Mouse (Mus musculus): ENCODE measurements around the gene Col8a2. TPM values are rescaled to one million over a fixed set of nuclear protein-coding genes. Genes with fewer than 3 reads are reported as not detected.

Col8a2 gene
- under 1 TPM; 0.52 to 0.95 TPM for total RNA-seq (2021)
- long read RNA-seq, experiment 1, full-length matches to known transcripts = 1 of 1 reads
- long read RNA-seq, experiment 1, partial matches to known transcripts = 0 of 1 reads
- long read RNA-seq, experiment 1, other reads (novel, unspliced or antisense) = 0 of 1 reads
- long read RNA-seq, experiment 2 = 0 reads

- DNase-seq = no peak
Measured at GRCm38 (mm10) chr4:126286492-126286891, at the start of gene Col8a2. TSS of gene Col8a2 (plus strand) at chr4:126286793.

GRCm38 (mm10) chr4:126237721-126238242 lies 48.8 kb upstream of the Col8a2 start:
- DNase-seq = peak; percentile 69 to 85

GRCm38 (mm10) chr4:126239862-126240475 lies 46.6 kb upstream of the Col8a2 start:
- peak in 1 of 2 experiments; percentile 15 for DNase-seq

- peak in 1 of 2 experiments; percentile 48 for DNase-seq
Measured at GRCm38 (mm10) chr4:126241956-126242355, 44.6 kb upstream of the Col8a2 start.

- peak; percentile 53 to 75 for DNase-seq
Measured at GRCm38 (mm10) chr4:126242510-126242909, 44.1 kb upstream of the Col8a2 start.

- no peak for DNase-seq
Measured at GRCm38 (mm10) chr4:126246202-126246889, 40.2 kb upstream of the Col8a2 start.

- no peak for DNase-seq
Measured at GRCm38 (mm10) chr4:126248261-126248868, 38.2 kb upstream of the Col8a2 start.

- DNase-seq = no peak
Measured at GRCm38 (mm10) chr4:126250659-126251058, 35.9 kb upstream of the Col8a2 start.

GRCm38 (mm10) chr4:126251655-126252254 lies 34.8 kb upstream of the Col8a2 start:
- peak; percentile 75 to 88 for DNase-seq

- DNase-seq = no peak
Measured at GRCm38 (mm10) chr4:126252411-126253237, 34.0 kb upstream of the Col8a2 start.

GRCm38 (mm10) chr4:126253637-126254272 lies 32.8 kb upstream of the Col8a2 start:
- DNase-seq = no peak

GRCm38 (mm10) chr4:126254315-126255112 lies 32.1 kb upstream of the Col8a2 start:
- DNase-seq = peak; percentile 82 to 88

- peak; percentile 64 to 67 for DNase-seq
Measured at GRCm38 (mm10) chr4:126255113-126256001, 31.2 kb upstream of the Col8a2 start.

GRCm38 (mm10) chr4:126256131-126256791 lies 30.3 kb upstream of the Col8a2 start, which contains the start of gene Map7d1:
TSS of gene Map7d1 (minus strand) at chr4:126256343.
- peak; percentile 93 to 94 for DNase-seq

GRCm38 (mm10) chr4:126256967-126257881 lies 29.4 kb upstream of the Col8a2 start:
- DNase-seq = peak; percentile 73 to 77

- peak; percentile 64 to 75 for DNase-seq
Measured at GRCm38 (mm10) chr4:126259063-126259462, 27.5 kb upstream of the Col8a2 start.
